Mouse (Mus musculus) thymus, adult 2 months (tissue): Measurements from ENCODE around the gene Msantd1. TPM values are rescaled to one million over a fixed set of nuclear protein-coding genes. Genes with fewer than 3 reads are reported as not detected.

Source experiments
- DNase-seq: peaks from one replicate; pipeline ENCODE4 v3.0.0; 2021
- H3K27ac ChIP-seq: fragments of 200-500 bp; 2 replicates; pipeline ENCODE4 v1.5.1; 2012; ENCODE audit warnings: low read length, control low read depth; ENCODE audit not compliant: control insufficient read depth, insufficient read depth
- H3K27me3 ChIP-seq: fragments of 200-500 bp; 2 replicates; pipeline ENCODE4 v1.6.1; 2012; ENCODE audit warnings: mild to moderate bottlenecking, low read length, moderate library complexity, mixed read lengths; ENCODE audit not compliant: control insufficient read depth, insufficient read depth
- H3K36me3 ChIP-seq: fragments of 200-500 bp; 2 replicates; pipeline ENCODE4 v1.6.1; 2012; ENCODE audit warnings: mild to moderate bottlenecking, low read length, moderate library complexity; ENCODE audit not compliant: control insufficient read depth, insufficient read depth
- H3K4me1 ChIP-seq: fragments of 200-500 bp; replicated peaks from 2 replicates; pipeline ENCODE4 v1.6.1; 2012; ENCODE audit warnings: low read length; ENCODE audit not compliant: control insufficient read depth, insufficient read depth
- H3K4me3 ChIP-seq: fragments of 200-500 bp; 2 replicates; pipeline ENCODE4 v1.5.1; 2012; ENCODE audit warnings: mild to moderate bottlenecking, low read length, control low read depth, moderate library complexity; ENCODE audit not compliant: control insufficient read depth, insufficient read depth
- CTCF ChIP-seq: fragments of 200-500 bp; IDR thresholded peaks from 2 replicates; pipeline ENCODE4 v1.5.1; 2012; ENCODE audit warnings: mild to moderate bottlenecking, control low read depth, low read length, moderate library complexity, borderline replicate concordance; ENCODE audit not compliant: control insufficient read depth, poor library complexity, insufficient read depth; ENCODE audit errors: extremely low read depth
- POLR2A ChIP-seq: fragments of 200-500 bp; IDR thresholded peaks from 2 replicates; pipeline ENCODE4 v1.6.1; 2012; ENCODE audit warnings: mild to moderate bottlenecking, low read length, control low read depth, moderate library complexity; ENCODE audit not compliant: control insufficient read depth, poor library complexity, insufficient read depth; ENCODE audit errors: extremely low read depth
- WGBS: fragments of 180-500 bp; shearing (Covaris S2); methylation state at CpG from one replicate; pipeline ENCODE4 v1.1.7; 2018; 5-methylcytosine and 5-hydroxymethylcytosine counted together
- polyA plus RNA-seq: library from polyadenylated mRNA; depleted of rRNA; stranded (reverse); fragments of >200 nt; gene quantifications from 2 replicates; pipeline ENCODE4 v1.2.3, GENCODE M21; 2012; rRNA removed

The Msantd1 gene
- polyA plus RNA-seq, 1 experiment, result 6.5 TPM

- Histone ChIP-seq H3K27me3 (no peaks in the 10 kb centered on the region), H3K4me3 (no peak overlapping the region), H3K27ac (no peak overlapping the region), H3K4me1 (no peaks in the 10 kb centered on the region), H3K36me3 (0 out of 2 replicates have a peak, but pooled peaks cover 7% of the 10 kb centered on the region)
- TF ChIP-seq POLR2A (no peak), CTCF (no peak)
- 98% methylated on average over 12 of the region's 12 CpGs for WGBS
- no peak for DNase-seq
Measured at GRCm38 (mm10) chr5:34965531-34965930, 57.7 kb downstream of the Msantd1 start.

GRCm38 (mm10) chr5:34968386-34968785, 60.6 kb downstream of the Msantd1 start:
- no peaks in the 10 kb centered on the region for H3K4me1 ChIP-seq
- no peak for DNase-seq
- H3K27me3 ChIP-seq, result no peaks in the 10 kb centered on the region
- no peak overlapping the region for H3K27ac ChIP-seq
- H3K36me3 ChIP-seq, result 0 out of 2 replicates have a peak, but pooled peaks cover 7% of the 10 kb centered on the region
- 87% methylated on average over 5 of the region's 5 CpGs for WGBS
- TF ChIP-seq CTCF (no peak), POLR2A (no peak)
- no peak overlapping the region for H3K4me3 ChIP-seq

GRCm38 (mm10) chr5:34972471-34972870, 64.7 kb downstream of the Msantd1 start:
- peaks cover 4% of the 10 kb centered on the region; the same call in 1 of the 2 replicates for H3K4me1 ChIP-seq
- no peaks in the 10 kb centered on the region for H3K36me3 ChIP-seq
- no peak for DNase-seq
- TF ChIP-seq POLR2A, result no peak
- TF ChIP-seq CTCF, result no peak
- WGBS, result 80% methylated on average over 3 of the region's 3 CpGs
- H3K4me3 ChIP-seq, result no peak overlapping the region
- no peaks in the 10 kb centered on the region for H3K27me3 ChIP-seq
- no peak overlapping the region for H3K27ac ChIP-seq

Other genes with a start within 250 kb of the Msantd1 start
- 18.4 and 19.5 TPM in 2 replicates for gene Nop14, start 247.9 kb upstream of the Msantd1 start, polyA plus RNA-seq
- gene Grk4, start 247.6 kb upstream of the Msantd1 start, polyA plus RNA-seq, result 3.6 and 4.2 TPM in 2 replicates
- 26.0 and 28.3 TPM in 2 replicates for gene Htt, start 146.3 kb upstream of the Msantd1 start, polyA plus RNA-seq
- gene Rgs12, start 41.4 kb downstream of the Msantd1 start, polyA plus RNA-seq, result 50.7 and 51.7 TPM in 2 replicates
- 5.7 and 6.5 TPM in 2 replicates for gene Hgfac, start 133.5 kb downstream of the Msantd1 start, polyA plus RNA-seq
- 0.45 and 2.0 TPM in 2 replicates for gene Dok7, start 148.8 kb downstream of the Msantd1 start, polyA plus RNA-seq
- 18.9 and 24.4 TPM in 2 replicates for gene Lrpap1, start 197.8 kb downstream of the Msantd1 start, polyA plus RNA-seq